Mouse (Mus musculus) kidney, adult 8-10 months (tissue): ENCODE measurements around the gene 6430628N08Rik.

Experiments
- DNase-seq, 2 experiments: peaks; one replicate each; pipeline ENCODE4 v3.0.0; 2022

Gene 6430628N08Rik

GRCm38 (mm10) chr4:115941242-115941820, 50.9 kb downstream of the 6430628N08Rik start:
- no peak for DNase-seq

- DNase-seq: no peak
Observed at GRCm38 (mm10) chr4:115943669-115944314, 53.3 kb downstream of the 6430628N08Rik start.
